Mouse (Mus musculus) hindbrain, embryonic 12.5 days (tissue): ENCODE results near the gene Tas2r138. TPM values are rescaled to one million over a fixed set of nuclear protein-coding genes. Genes with fewer than 3 reads are reported as not detected.
"Not testable (repeated sequence)": the region's sequence is repeated elsewhere in the genome, so short reads cannot be mapped to it uniquely, and the experiment has no call there.

ENCODE experiments used
- ATAC-seq: fragments of 200-750 bp; cut with Nextera tagmentation; 2 replicates; pipeline ENCODE4 v1.8.0; 2017; ENCODE audit warnings: moderate TSS enrichment; ENCODE audit not compliant: low FRiP score
- H3K27ac ChIP-seq: fragments of 300-500 bp; sonication (generic); 2 replicates; pipeline ENCODE4 v1.5.1; 2016; ENCODE audit warnings: mild to moderate bottlenecking
- H3K27me3 ChIP-seq: fragments of 300-500 bp; sonication (generic); 2 replicates; pipeline ENCODE4 v1.6.1; 2016; ENCODE audit warnings: mild to moderate bottlenecking
- H3K36me3 ChIP-seq: fragments of 300-500 bp; sonication (generic); 2 replicates; pipeline ENCODE4 v1.6.1; 2016; ENCODE audit warnings: mild to moderate bottlenecking
- H3K4me1 ChIP-seq: fragments of 300-500 bp; sonication (generic); 2 replicates; pipeline ENCODE4 v1.6.1; 2016
- H3K4me2 ChIP-seq: fragments of 300-500 bp; sonication (generic); replicated peaks from 2 replicates; pipeline ENCODE4 v1.6.1; 2016; ENCODE audit warnings: mild to moderate bottlenecking
- H3K4me3 ChIP-seq: fragments of 300-500 bp; sonication (generic); 2 replicates; pipeline ENCODE4 v1.5.1; 2016; ENCODE audit warnings: mild to moderate bottlenecking
- H3K9ac ChIP-seq: fragments of 300-500 bp; sonication (generic); 2 replicates; pipeline ENCODE4 v1.6.1; 2016; ENCODE audit warnings: mild to moderate bottlenecking, moderate library complexity
- H3K9me3 ChIP-seq: fragments of 300-500 bp; sonication (generic); replicated peaks from 2 replicates; pipeline ENCODE4 v1.6.1; 2016; ENCODE audit warnings: mild to moderate bottlenecking
- WGBS: fragments of 180-500 bp; shearing (Covaris S2); methylation state at CpG from one replicate; pipeline ENCODE4 v1.1.7; 2016; 5-methylcytosine and 5-hydroxymethylcytosine counted together
- polyA plus RNA-seq: library from polyadenylated mRNA; unstranded; fragments of >200 nt; fragmentation: Nextera tagmentation; extraction: Ambion mirVana; gene quantifications from 2 replicates; pipeline ENCODE4 v1.2.1, GENCODE M21; 2016

Tas2r138 gene
- polyA plus RNA-seq, 1 experiment from 2014 or later = not detected

DNA sequence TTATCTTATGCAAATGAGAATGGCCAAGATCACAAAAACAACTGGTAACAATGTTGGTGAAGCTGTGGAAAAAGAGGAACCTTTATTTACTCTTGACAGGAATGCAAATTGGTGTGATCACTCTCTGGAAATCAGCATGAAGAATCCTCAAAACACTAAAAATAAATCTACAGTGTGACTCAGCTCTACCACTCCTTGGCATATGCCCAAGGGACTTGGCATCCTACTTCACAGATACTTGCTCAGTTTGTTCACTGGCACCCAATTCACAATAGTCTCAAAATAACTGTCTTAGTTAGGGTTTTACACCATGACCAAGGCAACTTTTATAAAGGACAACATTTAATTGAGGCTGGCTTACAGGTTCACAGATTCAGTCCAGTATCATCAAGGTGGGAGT, 5.7 kb downstream of the Tas2r138 start:
- Histone ChIP-seq H3K27ac (no peak overlapping the region), H3K4me3 (no peak overlapping the region), H3K4me2 (no peak overlapping the region), H3K9ac (no peak overlapping the region), H3K27me3 (no peaks in the 10 kb centered on the region), H3K36me3 (no peaks in the 10 kb centered on the region), H3K4me1 (no peaks in the 10 kb centered on the region), H3K9me3 (no peaks in the 10 kb centered on the region)
- ATAC-seq = no peak

DNA sequence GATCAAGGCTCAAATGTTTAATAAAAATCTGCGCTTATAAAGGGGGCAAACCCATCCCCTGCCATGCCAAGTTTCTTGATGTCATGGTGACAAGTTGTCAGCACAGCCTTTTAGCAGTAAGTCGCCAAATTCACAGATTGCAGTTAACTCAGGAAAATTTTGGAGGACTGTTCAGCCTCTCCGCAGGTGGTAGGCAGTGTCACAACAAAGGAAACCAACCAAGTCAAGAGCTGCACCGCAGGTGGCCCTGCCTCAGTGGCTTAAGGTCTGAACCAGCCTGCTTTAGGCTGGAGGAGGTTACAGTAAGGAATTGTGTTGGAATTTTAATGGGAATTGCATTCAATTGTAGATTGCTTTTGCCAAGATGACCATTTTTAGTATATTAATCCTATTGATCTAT, 14.6 kb downstream of the Tas2r138 start:
- H3K4me2 ChIP-seq, H3K9me3 ChIP-seq, ATAC-seq, H3K4me1 ChIP-seq, H3K4me3 ChIP-seq, H3K27ac ChIP-seq, H3K36me3 ChIP-seq, H3K27me3 ChIP-seq, H3K9ac ChIP-seq: not testable (repeated sequence)
- WGBS = 39% methylated on average over 4 of the region's 4 CpGs

DNA sequence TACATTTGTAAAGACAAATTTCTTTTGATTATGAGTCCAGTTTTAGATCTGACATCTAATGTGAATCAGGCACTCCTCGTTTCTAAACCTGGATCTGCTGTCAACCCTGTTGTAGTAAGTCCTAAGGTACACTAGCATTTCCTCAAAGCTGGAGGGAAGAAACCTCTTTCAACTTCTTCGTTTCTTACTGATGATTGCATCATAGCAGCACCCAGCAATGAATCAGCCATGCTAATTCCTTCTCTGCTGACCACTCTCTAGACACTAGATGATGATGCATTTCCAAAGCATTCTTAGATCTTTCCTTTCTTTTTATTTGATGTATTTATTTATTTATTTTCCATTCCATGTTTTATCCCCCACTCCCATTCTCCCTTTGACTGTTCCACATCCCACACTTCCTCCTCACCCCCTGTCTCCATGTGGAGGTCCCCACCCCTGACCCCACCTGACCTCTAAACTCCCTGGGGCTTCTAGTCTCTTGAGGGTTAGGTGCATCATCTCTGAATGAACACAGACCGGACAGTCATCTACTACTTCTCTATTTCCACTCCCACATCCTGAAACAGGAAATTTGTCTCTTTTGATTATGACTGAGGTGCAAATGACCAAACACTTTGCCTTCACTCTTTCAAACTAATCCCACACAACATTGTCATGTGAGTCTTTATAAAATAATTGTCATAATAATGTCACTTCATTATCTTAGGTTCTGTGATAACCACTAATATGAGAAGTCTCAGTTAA, 18.1 kb downstream of the Tas2r138 start:
- H3K4me3 ChIP-seq = no peak overlapping the region
- H3K27ac ChIP-seq = no peak overlapping the region
- no peaks in the 10 kb centered on the region for H3K36me3 ChIP-seq
- H3K9ac ChIP-seq = no peak overlapping the region
- ATAC-seq = no peak
- H3K4me1 ChIP-seq = no peaks in the 10 kb centered on the region
- no peak overlapping the region for H3K4me2 ChIP-seq
- no peaks in the 10 kb centered on the region for H3K9me3 ChIP-seq
- WGBS = 73% methylated on average over 3 of the region's 3 CpGs
- no peaks in the 10 kb centered on the region for H3K27me3 ChIP-seq

DNA sequence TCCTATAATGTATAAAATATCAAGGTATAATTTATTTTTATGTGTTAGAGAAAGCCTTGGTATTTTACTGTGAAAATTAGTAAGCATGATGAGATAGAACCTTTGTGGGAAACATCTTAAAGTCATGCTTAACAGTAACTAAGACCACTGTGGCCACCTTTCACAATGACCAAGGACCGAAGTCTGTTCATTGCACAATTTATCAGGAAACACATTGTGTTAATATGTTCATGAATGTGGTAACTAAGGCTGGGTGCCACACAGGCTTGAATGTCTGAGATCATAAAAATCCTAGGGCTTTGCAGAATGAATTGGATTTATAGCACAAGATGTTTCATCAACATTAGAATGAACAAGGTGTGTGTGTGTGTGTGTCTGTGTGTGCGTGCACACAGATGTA, 24.8 kb downstream of the Tas2r138 start:
- H3K9ac ChIP-seq = no peak overlapping the region
- no peak overlapping the region for H3K27ac ChIP-seq
- 92% methylated on average over 2 of the region's 2 CpGs for WGBS
- no peak for ATAC-seq
- H3K27me3 ChIP-seq = no peaks in the 10 kb centered on the region
- no peak overlapping the region for H3K4me3 ChIP-seq
- no peaks in the 10 kb centered on the region for H3K36me3 ChIP-seq
- H3K4me2 ChIP-seq = no peak overlapping the region
- H3K9me3 ChIP-seq = no peaks in the 10 kb centered on the region
- no peaks in the 10 kb centered on the region for H3K4me1 ChIP-seq

DNA sequence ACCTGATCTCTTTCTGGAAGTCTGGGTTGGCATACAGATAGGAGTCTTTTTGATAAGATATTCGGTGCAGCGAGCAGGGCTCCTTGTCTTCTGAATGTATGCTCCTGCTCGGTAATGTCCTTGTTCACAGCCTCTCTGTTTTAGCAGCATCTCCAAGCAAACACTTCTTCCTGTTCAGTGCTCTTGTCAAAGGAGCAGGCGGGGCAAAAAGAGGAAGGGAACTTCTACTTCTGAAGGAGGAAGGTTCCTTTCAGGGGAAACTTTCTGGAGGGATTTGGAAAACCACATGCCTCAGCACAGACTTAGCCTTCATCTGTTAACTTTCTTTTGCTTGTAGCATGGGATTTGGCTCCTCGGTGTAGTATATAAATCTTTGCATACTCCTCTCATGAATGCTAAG, 27.5 kb downstream of the Tas2r138 start, which contains the start of gene Clec5a:
TSS of gene Clec5a (minus strand) at position 177 of the 400 bp plus-strand sequence.
- 82% methylated on average over 5 of the region's 5 CpGs for WGBS
- no peak within 1 kb of the TSS for H3K27ac ChIP-seq
- no peaks in the 10 kb centered on the region for H3K4me1 ChIP-seq
- H3K36me3 ChIP-seq = no peaks in the 10 kb centered on the region
- no peak within 1 kb of the TSS for H3K4me2 ChIP-seq
- H3K9ac ChIP-seq = no peak within 1 kb of the TSS
- no peaks in the 10 kb centered on the region for H3K9me3 ChIP-seq
- H3K4me3 ChIP-seq = no peak within 1 kb of the TSS
- H3K27me3 ChIP-seq = no peaks in the 10 kb centered on the region
- no peak for ATAC-seq

DNA sequence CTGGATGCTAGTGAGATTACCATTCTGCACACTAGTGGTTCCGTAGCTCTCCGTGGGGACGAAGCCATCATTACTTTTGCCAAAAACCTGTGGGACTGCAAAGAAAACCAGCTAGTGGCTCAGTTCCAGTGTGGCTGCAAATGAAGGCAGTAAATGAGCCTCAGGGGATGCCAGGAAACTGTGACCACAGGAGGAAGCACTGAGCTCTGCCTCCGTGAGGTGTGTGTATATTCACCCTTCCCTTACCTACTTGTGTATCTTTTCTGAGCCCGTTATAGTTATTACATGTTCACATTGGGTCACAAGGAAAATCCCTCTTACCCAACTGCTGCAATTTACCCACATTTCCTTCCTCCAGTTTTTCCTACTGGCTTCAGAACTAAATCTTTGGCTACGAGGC, 28.8 kb downstream of the Tas2r138 start:
- WGBS = 90% methylated on average over 6 of the region's 6 CpGs
- Histone ChIP-seq H3K9me3 (no peaks in the 10 kb centered on the region), H3K4me1 (no peaks in the 10 kb centered on the region), H3K36me3 (no peaks in the 10 kb centered on the region), H3K9ac (no peak overlapping the region), H3K27me3 (no peaks in the 10 kb centered on the region), H3K4me3 (no peak overlapping the region), H3K4me2 (no peak overlapping the region), H3K27ac (no peak overlapping the region)
- no peak for ATAC-seq

DNA sequence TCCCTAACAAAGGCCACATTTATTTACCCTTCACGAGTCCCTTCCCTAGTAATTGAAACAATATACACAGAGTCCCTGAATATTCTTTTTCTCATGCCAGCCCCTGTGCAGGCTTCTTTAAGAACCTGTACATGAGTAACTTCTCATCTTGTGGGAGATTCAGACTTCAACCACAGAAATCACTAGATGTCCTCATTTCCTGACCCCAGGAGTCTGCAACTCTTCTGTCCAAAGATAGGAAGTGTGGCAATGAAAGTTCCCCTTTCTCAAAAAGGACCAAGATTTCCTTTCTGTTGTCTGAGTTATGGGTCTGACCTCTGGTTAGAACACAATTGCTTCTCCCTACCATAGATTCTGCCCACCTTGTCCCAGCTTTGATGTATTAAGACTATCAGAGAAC, 36.8 kb downstream of the Tas2r138 start:
- Histone ChIP-seq H3K9ac (no peak overlapping the region), H3K27me3 (no peaks in the 10 kb centered on the region), H3K9me3 (no peaks in the 10 kb centered on the region), H3K4me1 (no peaks in the 10 kb centered on the region), H3K4me2 (no peak overlapping the region), H3K36me3 (no peaks in the 10 kb centered on the region), H3K27ac (no peak overlapping the region), H3K4me3 (no peak overlapping the region)
- ATAC-seq = no peak
- 91% methylated on average over 1 of the region's 1 CpGs for WGBS

DNA sequence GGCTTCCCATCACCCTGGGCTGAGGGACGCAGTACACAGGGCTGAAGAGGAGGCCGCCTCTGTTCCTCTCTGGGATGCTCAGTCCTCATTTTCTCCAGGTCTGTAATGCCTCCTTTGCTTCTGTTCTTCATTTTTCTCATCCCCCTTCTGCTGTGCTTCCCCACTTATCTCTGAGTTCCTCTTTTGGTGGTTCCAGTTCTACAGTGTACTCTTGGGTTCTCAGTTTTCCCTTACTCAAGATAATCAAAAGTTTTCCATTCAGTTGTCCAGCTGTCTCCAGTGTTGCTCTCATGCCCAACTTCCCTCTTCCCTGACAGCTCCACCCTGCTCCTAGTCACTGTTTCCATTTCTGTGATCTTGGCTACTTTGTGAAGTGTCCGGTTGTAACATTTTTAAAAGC, 39.5 kb downstream of the Tas2r138 start:
- 81% methylated on average over 3 of the region's 3 CpGs for WGBS
- no peak overlapping the region for H3K27ac ChIP-seq
- H3K4me2 ChIP-seq = no peak overlapping the region
- no peaks in the 10 kb centered on the region for H3K27me3 ChIP-seq
- no peak for ATAC-seq
- H3K4me3 ChIP-seq = no peak overlapping the region
- H3K4me1 ChIP-seq = no peaks in the 10 kb centered on the region
- H3K9ac ChIP-seq = no peak overlapping the region
- no peaks in the 10 kb centered on the region for H3K36me3 ChIP-seq
- H3K9me3 ChIP-seq = no peaks in the 10 kb centered on the region

DNA sequence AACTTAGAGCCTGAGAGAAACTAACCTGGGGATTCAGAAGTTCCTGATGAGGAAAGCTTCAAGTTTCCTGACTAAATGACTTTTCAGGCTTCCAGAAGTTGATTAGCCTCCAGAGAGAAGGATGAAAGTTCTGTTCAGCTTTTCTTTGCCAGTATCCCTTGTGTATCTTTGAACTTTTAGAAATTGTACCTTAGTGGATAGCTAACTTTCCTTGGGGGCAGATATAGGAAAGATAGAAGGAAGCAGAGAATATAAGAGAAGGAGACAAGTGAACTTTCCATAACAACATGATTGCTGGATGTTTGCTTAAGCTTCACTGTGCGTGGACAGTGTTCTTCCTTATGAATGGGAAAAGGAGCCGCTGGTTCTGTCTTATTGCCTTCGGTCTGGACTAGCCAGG, 43.9 kb downstream of the Tas2r138 start, which contains the start of gene Olfr460:
TSS of gene Olfr460 (plus strand) at position 301 of the 400 bp plus-strand sequence.
- Histone ChIP-seq H3K4me3 (no peak within 1 kb of the TSS), H3K27ac (no peak within 1 kb of the TSS), H3K9ac (no peak within 1 kb of the TSS), H3K36me3 (no peaks in the 10 kb centered on the region), H3K4me1 (no peaks in the 10 kb centered on the region), H3K9me3 (no peaks in the 10 kb centered on the region), H3K4me2 (no peak within 1 kb of the TSS), H3K27me3 (no peaks in the 10 kb centered on the region)
- WGBS = 85% methylated on average over 3 of the region's 3 CpGs
- ATAC-seq = no peak

Other genes with a start within 250 kb of the Tas2r138 start
- 18.7 and 19.9 TPM in 2 replicates for gene E330009J07Rik, start 177.2 kb downstream of the Tas2r138 start, polyA plus RNA-seq
- 0.29 TPM in 1 of 2 replicates, not detected in the other for gene Wee2, start 174.2 kb downstream of the Tas2r138 start, polyA plus RNA-seq
- 150 and 156 TPM in 2 replicates for gene Ssbp1, start 142.0 kb downstream of the Tas2r138 start, polyA plus RNA-seq
- gene Tas2r137, start 122.1 kb downstream of the Tas2r138 start, polyA plus RNA-seq = not detected in 2 replicates
- not detected in 2 replicates for gene Tas2r108, start 119.8 kb downstream of the Tas2r138 start, polyA plus RNA-seq
- not detected in 2 replicates for gene Prss37, start 93.8 kb downstream of the Tas2r138 start, polyA plus RNA-seq
- 0.05 and 0.50 TPM in 2 replicates for gene Olfr461, start 58.3 kb downstream of the Tas2r138 start, polyA plus RNA-seq
- not detected in 2 replicates for gene Olfr460, start 43.8 kb downstream of the Tas2r138 start, polyA plus RNA-seq
- 1.0 TPM in 2 replicates for gene Clec5a, start 27.5 kb downstream of the Tas2r138 start, polyA plus RNA-seq
- 0.09 TPM in 1 of 2 replicates, not detected in the other for gene Mgam, start 15.5 kb upstream of the Tas2r138 start, polyA plus RNA-seq